Mouse (Mus musculus) adrenal gland (tissue): Measurements from ENCODE around the gene Gm7358.
"Not testable (repeated sequence)": the region's sequence is repeated elsewhere in the genome, so short reads cannot be mapped to it uniquely, and the experiment has no call there.

Experiments
- intact Hi-C: fragments of 180-260 bp; cut with DNase I; formaldehyde crosslinking; loops from one replicate; pipeline ENCODE4 v1.15.1; 2025
- long read RNA-seq, 2 experiments: library from polyadenylated mRNA; unstranded; transcript quantifications; one replicate each; pipeline ENCODE4 v2.0.0; 2020; ENCODE audit warnings: borderline replicate concordance in 1 of 2; ENCODE audit not compliant: insufficient replicate concordance in 1 of 2

The Gm7358 gene
- long read RNA-seq, experiment 1: 0 reads
- long read RNA-seq, experiment 2: 0 reads

DNA sequence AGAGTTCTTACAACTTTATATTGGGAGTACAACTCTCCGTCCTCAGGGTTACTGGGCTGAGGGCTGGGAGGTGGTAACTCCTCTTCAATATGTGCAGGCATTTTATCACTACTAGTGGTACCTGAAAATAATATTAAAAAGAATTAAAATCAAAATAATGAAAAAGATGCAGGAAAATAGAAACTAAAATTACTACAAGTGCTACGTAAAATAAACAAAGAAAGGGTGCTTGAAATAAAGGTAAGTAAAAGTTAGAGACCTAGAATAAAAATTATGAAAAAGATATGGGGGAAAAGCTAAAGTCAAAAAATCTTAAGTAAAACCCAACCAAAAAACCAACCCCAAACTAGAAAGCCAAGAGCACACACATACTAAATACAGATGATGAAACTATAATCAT is at the start of gene Gm7358:
Gene Gm7358 (minus strand): TSS at position 101 of the 400 bp plus-strand sequence.
- intact Hi-C loops: not testable (repeated sequence)

DNA sequence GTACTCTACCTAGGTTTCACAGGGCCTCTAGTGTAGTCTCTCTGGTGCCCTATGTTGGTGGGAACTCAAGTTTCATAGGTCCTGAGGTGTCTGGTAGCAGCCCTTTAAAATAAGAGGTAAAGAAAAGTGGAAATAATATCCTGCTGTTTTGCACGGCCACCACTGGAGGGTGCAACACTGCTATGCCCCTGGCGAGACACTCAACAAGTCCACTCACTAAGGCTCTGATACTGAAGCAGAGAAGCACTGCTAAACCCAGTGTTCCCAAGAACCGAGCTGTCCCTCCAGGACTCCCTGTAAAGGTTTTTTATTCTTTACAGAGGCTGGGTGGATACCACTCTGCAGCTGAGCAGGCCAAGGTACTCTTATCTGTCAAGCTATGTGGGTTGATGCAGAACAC is 43.7 kb upstream of the Gm7358 start:
- intact Hi-C loops: not testable (repeated sequence)

DNA sequence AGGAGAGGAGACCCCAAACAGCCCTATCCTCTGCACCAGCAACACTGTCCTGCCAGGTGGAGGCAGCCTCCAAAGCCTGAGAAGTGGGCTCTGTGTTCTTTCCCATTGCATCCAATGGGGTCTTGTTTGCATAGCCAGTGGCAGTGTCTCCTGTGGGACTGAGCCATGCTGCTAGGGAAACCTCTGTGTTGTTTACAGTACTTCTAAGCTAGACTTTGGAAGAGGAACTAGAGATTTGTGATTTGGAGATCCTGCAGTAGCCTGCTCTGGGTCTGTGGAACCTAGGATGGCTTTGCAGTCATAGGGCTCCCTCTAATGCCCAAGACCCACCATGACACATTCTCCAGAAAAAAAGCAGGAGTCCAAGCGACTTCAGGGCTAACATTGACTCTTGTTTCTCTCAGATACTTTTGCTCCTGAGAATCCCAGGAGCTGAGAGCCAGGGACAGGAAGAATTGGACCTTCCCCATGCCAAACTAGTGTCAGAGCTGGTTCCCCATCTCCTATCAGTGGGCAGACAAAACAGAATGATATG is 42.2 kb upstream of the Gm7358 start:
- intact Hi-C loops: not testable (repeated sequence)

DNA sequence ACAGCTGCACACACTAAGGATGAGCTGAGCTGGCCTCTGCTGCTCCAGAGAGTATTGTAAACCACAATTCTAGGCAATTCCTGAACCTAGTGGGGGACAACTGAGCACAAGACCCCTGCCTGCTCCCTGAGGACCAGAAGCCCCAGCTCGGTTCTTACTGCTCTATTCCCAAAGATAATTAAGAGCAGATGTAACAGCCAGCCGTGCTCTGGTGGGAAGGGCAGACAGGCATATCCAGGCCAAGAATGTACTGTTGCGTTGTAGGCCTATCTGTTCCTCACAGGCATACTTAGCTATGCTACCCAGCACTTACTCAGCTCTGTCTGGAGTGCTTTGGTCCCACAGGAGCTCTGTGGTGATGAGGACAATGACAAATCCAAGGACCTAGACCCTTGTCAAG is 40.6 kb upstream of the Gm7358 start:
- intact Hi-C loops: not testable (repeated sequence)

DNA sequence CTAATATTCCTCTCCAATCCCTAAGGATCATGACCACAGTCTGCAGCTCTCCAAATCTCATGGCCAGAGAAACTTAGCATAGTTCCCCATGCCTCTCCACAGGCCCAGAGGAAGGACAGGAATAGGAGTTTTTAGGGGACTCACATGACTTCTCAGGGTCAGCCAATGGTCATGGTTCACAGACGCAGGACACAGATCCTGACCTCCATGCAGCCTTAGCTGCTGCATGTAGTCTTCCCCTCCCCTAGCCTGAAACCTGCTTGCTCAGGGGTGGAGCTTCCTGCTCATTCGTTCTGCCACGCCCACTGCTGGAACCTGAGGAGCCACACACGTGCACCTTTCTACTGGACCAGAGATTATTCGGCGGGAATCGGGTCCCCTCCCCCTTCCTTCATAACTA is 34.8 kb upstream of the Gm7358 start:
- intact Hi-C loops: not testable (repeated sequence)

DNA sequence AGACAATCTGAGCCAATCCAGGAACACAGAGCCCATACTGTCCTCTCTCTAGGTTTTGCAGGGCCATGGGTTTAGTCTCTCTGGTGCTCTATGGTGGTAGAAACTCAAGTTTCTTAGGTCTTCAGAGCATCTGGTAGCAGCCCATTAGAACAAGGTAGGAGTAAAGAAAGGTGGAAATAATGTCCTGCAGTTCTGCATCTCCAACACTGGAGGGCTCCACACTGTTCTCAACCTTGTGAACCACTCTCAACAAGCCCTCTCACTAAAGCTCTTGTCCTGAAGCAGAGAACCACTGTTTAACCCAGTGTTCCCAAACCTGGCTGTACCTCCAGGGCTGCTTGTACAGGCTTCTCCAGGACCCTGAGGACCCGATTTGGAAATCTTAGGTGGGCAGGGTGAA is 27.3 kb upstream of the Gm7358 start:
- intact Hi-C loops: not testable (repeated sequence)

DNA sequence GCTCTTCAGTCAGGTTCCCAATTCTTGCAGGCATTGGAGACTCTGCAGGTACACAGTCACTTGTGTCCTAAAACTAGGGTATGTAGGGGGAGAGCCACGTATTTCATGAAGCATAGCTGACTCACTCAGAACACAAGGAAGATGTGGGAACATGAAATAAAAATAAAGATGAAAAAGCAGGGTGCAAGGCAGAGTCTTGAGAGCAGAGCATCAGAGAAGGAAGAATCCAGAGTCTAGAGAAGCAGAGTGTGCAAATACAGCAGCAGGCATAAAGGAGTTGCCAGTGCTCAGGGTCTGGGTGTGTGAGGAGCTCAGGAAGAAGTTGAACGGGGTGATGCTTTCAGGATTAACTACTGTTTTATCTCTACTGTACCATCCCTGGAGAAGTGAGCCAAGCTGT is 17.5 kb downstream of the Gm7358 start:
- intact Hi-C loops: not testable (repeated sequence)

DNA sequence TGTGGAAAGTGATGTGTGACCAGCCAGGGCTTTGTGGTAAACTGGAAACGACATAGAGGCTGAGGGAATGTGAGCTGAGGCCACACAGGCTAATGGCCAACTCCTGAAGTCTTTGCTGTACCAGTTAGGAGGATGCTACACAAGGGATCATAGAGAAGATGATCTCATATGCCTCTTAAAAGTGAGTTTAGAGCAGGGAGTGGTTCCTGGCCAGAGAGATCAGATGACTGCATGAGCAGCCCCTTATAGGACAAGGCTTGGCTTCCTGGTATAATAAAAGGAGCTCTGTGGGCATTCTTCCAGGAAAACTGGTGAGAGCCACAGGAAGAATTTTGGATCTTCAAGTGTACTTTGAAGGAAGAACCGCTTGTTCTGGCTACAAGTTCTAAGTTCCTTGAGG is 22.3 kb downstream of the Gm7358 start:
- intact Hi-C loops: not testable (repeated sequence)

DNA sequence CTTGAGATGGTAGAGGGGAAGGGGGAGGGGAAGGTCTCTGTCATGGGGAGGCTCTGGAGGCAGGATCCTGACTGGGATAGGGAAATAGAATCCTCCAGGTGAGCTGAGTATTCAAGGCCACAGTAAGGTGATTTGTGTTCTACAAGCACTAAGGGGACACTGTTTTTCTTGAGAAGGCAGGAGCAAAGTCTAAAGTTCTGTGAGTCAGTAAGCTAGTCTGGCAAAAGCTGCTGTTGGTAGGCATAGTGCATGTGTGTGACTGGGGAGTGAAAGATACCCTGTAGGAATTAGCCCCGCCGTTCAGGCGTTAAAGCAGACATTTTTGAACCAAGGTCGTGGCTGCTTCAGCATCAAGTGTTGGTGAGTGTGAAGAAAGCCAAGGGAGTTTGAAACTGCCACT is 23.2 kb downstream of the Gm7358 start:
- intact Hi-C loops: not testable (repeated sequence)
